ENCODE assay signal across 8 mouse cellular contexts in the genomic region with DNA sequence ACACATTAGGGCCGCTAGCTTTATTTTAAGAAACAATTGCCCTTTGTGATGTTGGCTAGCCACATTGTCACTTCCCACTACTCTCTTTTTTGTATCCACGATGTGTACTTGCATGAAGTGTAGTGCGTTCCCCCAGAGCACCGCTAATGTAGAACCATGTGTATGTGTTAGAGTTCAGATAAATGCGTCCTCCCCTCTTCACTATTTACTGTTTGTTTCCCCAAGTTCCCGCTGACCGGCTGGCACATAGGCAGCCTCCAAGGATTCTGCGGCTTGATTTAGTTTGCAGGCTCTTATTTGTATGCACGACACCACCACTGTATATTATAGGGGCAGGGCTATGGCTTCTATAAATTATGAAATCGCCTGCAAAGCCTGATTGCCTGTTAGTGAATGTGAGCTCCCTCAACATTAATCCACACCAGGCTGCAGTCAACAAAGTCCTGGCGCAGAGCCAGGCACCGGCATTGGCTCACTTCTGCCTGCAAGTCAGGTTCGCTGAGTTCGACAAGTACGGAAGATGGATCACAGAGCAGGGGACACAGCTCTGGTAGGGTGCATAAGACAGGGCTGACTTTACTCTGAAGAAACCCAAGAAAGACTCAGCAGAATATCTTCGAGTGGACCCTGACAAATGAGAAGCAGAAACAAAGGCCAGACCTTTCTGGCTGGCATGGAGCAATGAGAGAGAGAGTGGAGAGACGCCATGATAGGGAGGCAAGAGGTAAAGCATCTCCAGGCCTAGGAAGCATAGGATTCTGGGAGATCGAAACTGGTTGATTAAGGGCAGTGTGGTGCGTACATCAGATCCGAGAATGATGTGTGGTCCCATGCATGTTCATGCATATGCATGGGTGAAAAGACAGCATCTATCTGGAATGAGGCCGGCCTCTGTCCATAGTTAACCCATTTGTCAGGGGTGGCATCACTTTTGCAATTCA.
DNase-seq lines count a peak whose midpoint lies in the region; ATAC-seq and TF ChIP-seq lines count a peak whose summit lies in the region.

No protein-coding gene starts in this region.

- no peak overlapping the region for H3K9ac ChIP-seq in kidney, embryonic 16.5 days (replicated peaks; ENCODE audit: low read length)
- H3K9ac ChIP-seq in hindbrain, embryonic 12.5 days = no peak overlapping the region
- no peak overlapping the region for H3K9ac ChIP-seq in stomach, postnatal 0 days (ENCODE audit: low read length)

- ATAC-seq in kidney, embryonic 16.5 days (ENCODE audit: low FRiP score, low TSS enrichment) = no peak
- peak; percentile 67 for ATAC-seq in hindbrain, embryonic 12.5 days (ENCODE audit: low FRiP score)
- no peak for ATAC-seq in stomach, postnatal 0 days (ENCODE audit: low FRiP score, low TSS enrichment)

- DNase-seq in kidney, adult 11 months = peak; percentile 6
- peak; percentile 7 for DNase-seq in adrenal gland, postnatal 4 days (ENCODE audit: low spot score in 2 of 2)
- peak; percentile 16 for DNase-seq in lung, adult 2 months
- peak; percentile 79 for DNase-seq in stomach, postnatal 0 days (ENCODE audit: low spot score)
- no peak for DNase-seq in spleen, postnatal 14 days (ENCODE audit: low spot score in 2 of 2)
- no peak for DNase-seq in left cerebral cortex, adult 9 months (ENCODE audit: low spot score in 2 of 2)

- no peak overlapping the region for H3K4me3 ChIP-seq in kidney, embryonic 16.5 days (ENCODE audit: low read length)
- no peak overlapping the region for H3K4me3 ChIP-seq in hindbrain, embryonic 12.5 days
- H3K4me3 ChIP-seq in lung, adult 2 months (replicated peaks; ENCODE audit: extremely low read depth, low read depth, low read length) = no peak overlapping the region
- no peak overlapping the region for H3K4me3 ChIP-seq in stomach, postnatal 0 days (ENCODE audit: low read depth, low read length)

- H3K27me3 ChIP-seq in kidney, embryonic 16.5 days (ENCODE audit: insufficient read depth, low read length) = no peaks in the 10 kb centered on the region
- H3K27me3 ChIP-seq in hindbrain, embryonic 12.5 days = no peaks in the 10 kb centered on the region
- no peaks in the 10 kb centered on the region for H3K27me3 ChIP-seq in stomach, postnatal 0 days (ENCODE audit: control insufficient read depth, insufficient read depth, low read length)

- TF ChIP-seq CTCF in lung, adult 2 months (IDR thresholded peaks at IDR 0.05; ENCODE audit: insufficient read depth, low read length) = no peak
- no peak for TF ChIP-seq CTCF in stomach, postnatal 0 days (IDR thresholded peaks at IDR 0.05; ENCODE audit: low read depth)

- no peak overlapping the region for H3K27ac ChIP-seq in kidney, embryonic 16.5 days (ENCODE audit: low read length)
- peak overlapping the region; percentile 18; the same call in 1 of the 2 replicates for H3K27ac ChIP-seq in hindbrain, embryonic 12.5 days
- no peak overlapping the region for H3K27ac ChIP-seq in stomach, postnatal 0 days (replicated peaks)

- no peak overlapping the region for H3K4me2 ChIP-seq in kidney, embryonic 16.5 days (replicated peaks; ENCODE audit: low read depth, low read length)
- H3K4me2 ChIP-seq in hindbrain, embryonic 12.5 days (replicated peaks) = no peak overlapping the region
- no peak overlapping the region; the same call in 1 of the 2 replicates for H3K4me2 ChIP-seq in stomach, postnatal 0 days (replicated peaks; ENCODE audit: low read depth)

- peaks cover 5% of the 10 kb centered on the region; the same call in 1 of the 2 replicates for H3K4me1 ChIP-seq in kidney, embryonic 16.5 days (ENCODE audit: insufficient read depth, low read length)
- no peaks in the 10 kb centered on the region; the same call in 1 of the 2 replicates for H3K4me1 ChIP-seq in hindbrain, embryonic 12.5 days
- H3K4me1 ChIP-seq in lung, adult 2 months (ENCODE audit: control insufficient read depth, insufficient read depth, low read length) = no peaks in the 10 kb centered on the region
- H3K4me1 ChIP-seq in stomach, postnatal 0 days (replicated peaks; ENCODE audit: control insufficient read depth, insufficient read depth) = no peaks in the 10 kb centered on the region

- WGBS in kidney, embryonic 16.5 days = 60% methylated on average over 21 of the region's 21 CpGs
- 73% methylated on average over 21 of the region's 21 CpGs for WGBS in hindbrain, embryonic 12.5 days
- WGBS in lung, adult 2 months = 68% methylated on average over 21 of the region's 21 CpGs
- WGBS in stomach, postnatal 0 days = 51% methylated on average over 21 of the region's 21 CpGs

- no peak for TF ChIP-seq POLR2A in lung, adult 2 months (IDR thresholded peaks at IDR 0.05; ENCODE audit: borderline replicate concordance, extremely low read depth, low read depth, low read length)

- TF ChIP-seq EP300 in stomach, postnatal 0 days (optimal IDR thresholded peaks at IDR 0.05) = no peak

- no peaks in the 10 kb centered on the region for H3K36me3 ChIP-seq in kidney, embryonic 16.5 days (ENCODE audit: insufficient read depth, low read length)
- H3K36me3 ChIP-seq in hindbrain, embryonic 12.5 days = no peaks in the 10 kb centered on the region
- no peaks in the 10 kb centered on the region for H3K36me3 ChIP-seq in stomach, postnatal 0 days (ENCODE audit: control insufficient read depth, insufficient read depth, low read length)

- no peaks in the 10 kb centered on the region for H3K9me3 ChIP-seq in kidney, embryonic 16.5 days (ENCODE audit: low read length)
- no peaks in the 10 kb centered on the region for H3K9me3 ChIP-seq in hindbrain, embryonic 12.5 days (replicated peaks)
- H3K9me3 ChIP-seq in stomach, postnatal 0 days (ENCODE audit: control insufficient read depth, low read length) = no peaks in the 10 kb centered on the region

Comparison
In these comparisons a context has a peak if more than half of its experiments do, and no peak if none do; other contexts are left out.
1. DNase-seq: peak in kidney, adult 11 months (single experiment), adrenal gland, postnatal 4 days (2 of 2), lung, adult 2 months (single experiment) and stomach, postnatal 0 days (single experiment); none in spleen, postnatal 14 days (0 of 2) and left cerebral cortex, adult 9 months (0 of 2).